Mouse (Mus musculus) testis, postnatal 14 days (tissue): ENCODE results near the gene Lenep.

Experiments used
- DNase-seq: peaks from one replicate; pipeline ENCODE4 v3.0.0; 2021; ENCODE audit warnings: low spot score

Gene Lenep

GRCm38 (mm10) chr3:89378394-89379067, 24.1 kb downstream of the Lenep start:
- DNase-seq: peak; percentile 82

- DNase-seq: no peak
Observed at GRCm38 (mm10) chr3:89377831-89378230, 24.8 kb downstream of the Lenep start.

GRCm38 (mm10) chr3:89373581-89374231, 28.9 kb downstream of the Lenep start:
- DNase-seq: no peak

GRCm38 (mm10) chr3:89367338-89367737, 35.3 kb downstream of the Lenep start:
- no peak for DNase-seq

GRCm38 (mm10) chr3:89365486-89366414, 36.8 kb downstream of the Lenep start:
- no peak for DNase-seq

- no peak for DNase-seq
Observed at GRCm38 (mm10) chr3:89365153-89365485, 37.5 kb downstream of the Lenep start, which contains the start of gene Dcst1. Dcst1 (minus strand) TSS chr3:89365253.

GRCm38 (mm10) chr3:89364631-89365030, 38.0 kb downstream of the Lenep start:
- no peak for DNase-seq

- no peak for DNase-seq
Observed at GRCm38 (mm10) chr3:89361675-89362074, 40.9 kb downstream of the Lenep start, which contains the start of gene Dcst2. Dcst2 (plus strand) TSS chr3:89361975.

- DNase-seq: no peak
Observed at GRCm38 (mm10) chr3:89360237-89360636, 42.4 kb downstream of the Lenep start.

- no peak for DNase-seq
Observed at GRCm38 (mm10) chr3:89359630-89360029, 43.0 kb downstream of the Lenep start.

GRCm38 (mm10) chr3:89356029-89356428, 46.6 kb downstream of the Lenep start:
- no peak for DNase-seq

GRCm38 (mm10) chr3:89355512-89355902, 47.1 kb downstream of the Lenep start:
- DNase-seq: no peak

- peak; percentile 66 for DNase-seq
Observed at GRCm38 (mm10) chr3:89354816-89355511, 47.6 kb downstream of the Lenep start.

- DNase-seq: no peak
Observed at GRCm38 (mm10) chr3:89351271-89351670, 51.3 kb downstream of the Lenep start.
